25 mouse cellular contexts compared by ENCODE assay signal in the genomic region with DNA sequence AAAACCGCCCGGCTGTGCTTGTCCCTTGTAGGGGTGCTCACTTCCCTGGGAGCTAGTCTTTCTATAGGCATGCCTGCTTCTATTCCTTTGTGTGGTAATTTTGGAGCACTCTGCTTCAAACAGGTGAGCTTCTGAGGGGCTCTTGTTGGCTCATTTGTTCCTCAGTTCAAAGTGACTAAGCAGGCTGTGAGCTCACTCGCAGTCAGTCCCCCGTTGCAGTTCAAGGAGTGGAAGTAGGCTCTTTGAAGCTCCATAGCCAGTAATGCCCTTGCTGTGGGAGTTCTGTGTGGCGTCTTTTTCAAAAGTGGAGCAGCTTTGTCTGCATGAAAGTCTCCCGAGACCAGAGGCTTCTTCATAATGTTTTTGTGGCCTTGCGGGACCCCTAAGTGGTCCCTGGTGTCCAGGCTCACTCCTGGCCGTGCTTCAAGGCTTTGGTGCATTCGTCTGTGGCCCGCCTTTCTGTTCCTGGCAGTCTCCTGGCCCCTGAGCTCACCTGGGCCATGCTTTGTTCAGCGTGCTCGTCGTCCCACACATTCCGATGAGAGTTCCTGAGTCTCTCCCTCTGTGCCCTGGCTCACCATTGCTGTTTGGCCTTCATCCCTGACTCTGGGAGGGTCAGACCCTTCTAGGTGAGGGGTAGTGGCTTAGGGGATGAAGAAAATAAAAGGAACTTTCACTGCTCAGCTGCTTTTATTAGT. TPM values are rescaled to one million over a fixed set of nuclear protein-coding genes. Genes with fewer than 3 reads are reported as not detected.
DNase-seq lines count a peak whose midpoint lies in the region; ATAC-seq and TF ChIP-seq lines count a peak whose summit lies in the region.
"Had no signal": no experiment of that assay in that cellular context is flagged by ENCODE, and none has a peak within 500 bp of the region (broad histone marks: within the 10 kb centered on the region; RNA-seq: fewer than 3 reads in every experiment).

No protein-coding gene starts in this region.

- H3K27ac ChIP-seq in heart, embryonic 13.5 days (replicated peaks): 0 out of 2 replicates have a peak overlapping the region, but pooled peaks have one; percentile 3
- H3K27ac ChIP-seq in liver, postnatal 0 days (ENCODE audit: low read depth): peak overlapping the region; percentile 66
- no peak overlapping the region for H3K27ac ChIP-seq in liver, embryonic 11.5 days (ENCODE audit: low read depth, low read length)
- H3K27ac ChIP-seq in kidney, adult 2 months (ENCODE audit: insufficient read depth, low read depth, low read length): no peak overlapping the region
- H3K27ac ChIP-seq: embryonic facial prominence, embryonic 13.5 days; heart, adult 2 months; hindbrain, embryonic 12.5 days; kidney, postnatal 0 days; liver, embryonic 13.5 days had no signal

- no peaks in the 10 kb centered on the region for H3K27me3 ChIP-seq in heart, embryonic 13.5 days (replicated peaks)
- no peaks in the 10 kb centered on the region for H3K27me3 ChIP-seq in liver, postnatal 0 days (ENCODE audit: insufficient read depth, low read length)
- no peaks in the 10 kb centered on the region for H3K27me3 ChIP-seq in liver, embryonic 11.5 days (replicated peaks; ENCODE audit: control insufficient read depth, insufficient read depth, low read length)
- H3K27me3 ChIP-seq in E14TG2a.4 (ENCODE audit: insufficient read depth, low read length): no peaks in the 10 kb centered on the region
- H3K27me3 ChIP-seq in kidney, adult 2 months (replicated peaks; ENCODE audit: control insufficient read depth, insufficient read depth, low read length): no peaks in the 10 kb centered on the region
- H3K27me3 ChIP-seq: embryonic facial prominence, embryonic 13.5 days; hindbrain, embryonic 12.5 days; liver, embryonic 13.5 days had no signal

- peaks cover 3% of the 10 kb centered on the region for H3K36me3 ChIP-seq in heart, embryonic 13.5 days
- no peaks in the 10 kb centered on the region; the same call in 1 of the 2 replicates for H3K36me3 ChIP-seq in liver, postnatal 0 days (replicated peaks; ENCODE audit: insufficient read depth, low read length)
- 0 out of 2 replicates have a peak, but pooled peaks cover under 1% of the 10 kb centered on the region for H3K36me3 ChIP-seq in liver, embryonic 11.5 days (ENCODE audit: control insufficient read depth, insufficient read depth, low read length)
- no peaks in the 10 kb centered on the region for H3K36me3 ChIP-seq in E14TG2a.4 (ENCODE audit: insufficient read depth, low read length)
- no peaks in the 10 kb centered on the region for H3K36me3 ChIP-seq in kidney, adult 2 months (ENCODE audit: control insufficient read depth, insufficient read depth, low read length)
- H3K36me3 ChIP-seq: hindbrain, embryonic 12.5 days; liver, embryonic 13.5 days had no signal

- no peak overlapping the region for H3K4me2 ChIP-seq in heart, embryonic 13.5 days
- H3K4me2 ChIP-seq in liver, postnatal 0 days (ENCODE audit: low read depth, low read length): no peak overlapping the region
- H3K4me2 ChIP-seq in liver, embryonic 11.5 days: no peak overlapping the region
- H3K4me2 ChIP-seq: embryonic facial prominence, embryonic 13.5 days; hindbrain, embryonic 12.5 days; liver, embryonic 13.5 days had no signal

- no peak for TF ChIP-seq POLR2A in brain, embryonic 14.5 days (IDR thresholded peaks at IDR 0.05; ENCODE audit: borderline replicate concordance, extremely low read depth, insufficient read depth, insufficient read length, poor library complexity, severe bottlenecking)
- TF ChIP-seq POLR2A in kidney, adult 2 months (IDR thresholded peaks at IDR 0.05; ENCODE audit: low read depth, low read length): no peak

- intact Hi-C loops in heart, postnatal 25 days (cut with DNase I): no loop called here

- H3K9me3 ChIP-seq in heart, embryonic 13.5 days: no peaks in the 10 kb centered on the region
- H3K9me3 ChIP-seq in liver, postnatal 0 days (ENCODE audit: low read length): no peaks in the 10 kb centered on the region
- no peaks in the 10 kb centered on the region for H3K9me3 ChIP-seq in liver, embryonic 11.5 days (ENCODE audit: control insufficient read depth, low read length)
- H3K9me3 ChIP-seq in E14TG2a.4 (ENCODE audit: low read length): no peaks in the 10 kb centered on the region
- H3K9me3 ChIP-seq: embryonic facial prominence, embryonic 13.5 days; hindbrain, embryonic 12.5 days; liver, embryonic 13.5 days had no signal

- no peak for DNase-seq in heart, postnatal 25 days (ENCODE audit: low spot score)
- DNase-seq in liver, postnatal 0 days: no peak
- no peak for DNase-seq in liver, embryonic 11.5 days (ENCODE audit: low spot score)
- DNase-seq in brain, embryonic 14.5 days (ENCODE audit: low read depth): peak; percentile 57
- DNase-seq in kidney, adult 2 months: no peak
- DNase-seq in kidney, adult 18-20 months: no peak
- DNase-seq: adrenal gland, postnatal 10 days; cerebellum, adult 2 months; cerebellum, postnatal 25 days; gastrocnemius, postnatal 10 days; heart, adult 2 months; kidney, adult 11 months; layer of hippocampus, adult 9-11 months; liver, embryonic 13.5 days; lung, postnatal 10 days; midbrain, embryonic 14.5 days; thymus, postnatal 25 days had no signal

- TF ChIP-seq CTCF in liver, postnatal 0 days (IDR thresholded peaks at IDR 0.05; ENCODE audit: low read depth): no peak
- no peak for TF ChIP-seq CTCF in E14TG2a.4 (conservative IDR thresholded peaks at IDR 0.05; ENCODE audit: low read length)
- no peak for TF ChIP-seq CTCF in brain, embryonic 14.5 days (IDR thresholded peaks at IDR 0.05; ENCODE audit: borderline replicate concordance, extremely low read depth, insufficient read depth, insufficient read length)
- TF ChIP-seq CTCF in kidney, adult 2 months (conservative IDR thresholded peaks at IDR 0.05; ENCODE audit: insufficient read depth, insufficient read length, low read depth, low read length): no peak

- 59% methylated on average over 14 of the region's 14 CpGs for WGBS in heart, embryonic 13.5 days
- WGBS in liver, postnatal 0 days (ENCODE audit: insufficient replicate concordance): 76% methylated on average over 14 of the region's 14 CpGs
- 78% methylated on average over 14 of the region's 14 CpGs for WGBS in liver, embryonic 11.5 days
- 61% methylated on average over 14 of the region's 14 CpGs for WGBS in kidney, adult 2 months

- H3K4me1 ChIP-seq in heart, embryonic 13.5 days: peaks cover 92% of the 10 kb centered on the region
- peaks cover 33% of the 10 kb centered on the region for H3K4me1 ChIP-seq in liver, postnatal 0 days (ENCODE audit: insufficient read depth)
- peaks cover 16% of the 10 kb centered on the region; the same call in 1 of the 2 replicates for H3K4me1 ChIP-seq in liver, embryonic 11.5 days (replicated peaks; ENCODE audit: control insufficient read depth, insufficient read depth, low read length)
- peaks cover 3% of the 10 kb centered on the region; the same call in 1 of the 2 replicates for H3K4me1 ChIP-seq in E14TG2a.4 (replicated peaks; ENCODE audit: low read depth, low read length)
- H3K4me1 ChIP-seq in kidney, adult 2 months (ENCODE audit: control insufficient read depth, insufficient read depth, low read length): peaks cover 30% of the 10 kb centered on the region
- H3K4me1 ChIP-seq: hindbrain, embryonic 12.5 days had no signal

- ATAC-seq in heart, embryonic 13.5 days (ENCODE audit: extremely low read depth, insufficient number of reproducible peaks, low FRiP score, low TSS enrichment): no peak
- ATAC-seq in liver, postnatal 0 days: no peak
- no peak for ATAC-seq in liver, embryonic 11.5 days (replicated peaks; ENCODE audit: low FRiP score)
- ATAC-seq: activated CD4-positive, CD25-positive, alpha-beta regulatory T cell, adult 4 months; forebrain, embryonic 16.5 days had no signal

- no peak overlapping the region for H3K4me3 ChIP-seq in heart, embryonic 13.5 days
- H3K4me3 ChIP-seq in liver, postnatal 0 days (ENCODE audit: low read depth, low read length): no peak overlapping the region
- no peak overlapping the region for H3K4me3 ChIP-seq in liver, embryonic 11.5 days (ENCODE audit: low read depth, low read length)
- H3K4me3 ChIP-seq in E14TG2a.4 (replicated peaks; ENCODE audit: low read length): peak overlapping the region; percentile 41; the same call in 1 of the 2 replicates
- H3K4me3 ChIP-seq in kidney, adult 2 months (ENCODE audit: insufficient read depth, low read depth, low read length): no peak overlapping the region
- H3K4me3 ChIP-seq: embryonic facial prominence, embryonic 13.5 days; erythroblast, embryonic 14.5 days; heart, adult 2 months; hindbrain, embryonic 12.5 days; liver, embryonic 13.5 days had no signal

- no peak for TF ChIP-seq EP300 in liver, postnatal 0 days (IDR thresholded peaks at IDR 0.05; ENCODE audit: low read depth)

- peak overlapping the region; percentile 47; the same call in 1 of the 2 replicates for H3K9ac ChIP-seq in heart, embryonic 13.5 days
- H3K9ac ChIP-seq in liver, postnatal 0 days (replicated peaks): no peak overlapping the region
- H3K9ac ChIP-seq in liver, embryonic 11.5 days (ENCODE audit: low read depth, low read length): no peak overlapping the region
- H3K9ac ChIP-seq: embryonic facial prominence, embryonic 13.5 days; hindbrain, embryonic 12.5 days; liver, embryonic 13.5 days had no signal

RNA-seq across cellular contexts. Expression of a gene that starts 9.5 kb away (rescaled TPM):
- polyA plus RNA-seq in heart, embryonic 13.5 days (2015; fragmentation: Nextera tagmentation; extraction: Ambion mirVana): 7.4 and 7.6 TPM in 2 replicates
- 10 to 100 TPM; 56.4 to 56.8 TPM for total RNA-seq in heart, postnatal 25 days (2021)
- 4.6 and 4.9 TPM in 2 replicates for polyA plus RNA-seq in liver, postnatal 0 days (2015; fragmentation: Nextera tagmentation; extraction: Ambion mirVana)
- 2.5 and 4.1 TPM in 2 replicates for polyA plus RNA-seq in liver, embryonic 11.5 days (2014; fragmentation: Nextera tagmentation; extraction: Ambion mirVana)
- 9.3 and 15.7 TPM in 2 replicates for polyA plus RNA-seq in brain, embryonic 14.5 days (2012; rRNA removed)
- 26.8 and 33.9 TPM in 2 replicates for polyA plus RNA-seq in kidney, adult 2 months (2012; rRNA removed)
- polyA plus RNA-seq: erythroblast, embryonic 14.5 days had no signal

Comparison
In these comparisons a context has a peak if more than half of its experiments do, and no peak if none do; other contexts are left out.
1. H3K27ac ChIP-seq: peak in heart, embryonic 13.5 days (single experiment) and liver, postnatal 0 days (single experiment); none in liver, embryonic 11.5 days (single experiment) and kidney, adult 2 months (single experiment).